Mouse (Mus musculus) macrophage (primary cell): ENCODE measurements around the gene Eci2. TPM values are rescaled to one million over a fixed set of nuclear protein-coding genes. Genes with fewer than 3 reads are reported as not detected.
"Not testable (repeated sequence)": the region's sequence is repeated elsewhere in the genome, so short reads cannot be mapped to it uniquely, and the experiment has no call there.

Experiments
- H3K27ac ChIP-seq: fragments of 350-480 bp; formaldehyde crosslinking; 2 replicates; pipeline ENCODE4 v1.9.0; 2021
- H3K36me3 ChIP-seq: fragments of 350-480 bp; formaldehyde crosslinking; 2 replicates; pipeline ENCODE4 v1.9.0; 2021; ENCODE audit errors: inconsistent target
- H3K4me3 ChIP-seq: fragments of 350-480 bp; formaldehyde crosslinking; 2 replicates; pipeline ENCODE4 v1.9.0; 2021; ENCODE audit errors: inconsistent target
- H3K79me2 ChIP-seq: fragments of 350-480 bp; formaldehyde crosslinking; 2 replicates; pipeline ENCODE4 v1.9.0; 2021; ENCODE audit errors: inconsistent target
- WGBS: methylation state at CpG from one replicate; pipeline ENCODE4 v1.1.7; 2026; ENCODE audit warnings: inconsistent platforms; ENCODE audit not compliant: missing documents; 5-methylcytosine and 5-hydroxymethylcytosine counted together
- polyA plus RNA-seq: library from polyadenylated mRNA; stranded (reverse); fragments of 250-400 nt; gene quantifications from 3 replicates; pipeline ENCODE4 v1.2.4, GENCODE M21; 2018; ENCODE audit warnings: inconsistent platforms

The Eci2 gene
- polyA plus RNA-seq, 1 experiment from 2014 or later = 60.7 TPM

- 50% methylated on average over 1 of the region's 1 CpGs for WGBS
- Histone ChIP-seq H3K36me3 (peaks cover 13% of the 10 kb centered on the region; the same call in 1 of the 2 replicates), H3K79me2 (no peaks in the 10 kb centered on the region), H3K27ac (no peak overlapping the region), H3K4me3 (no peak overlapping the region)
Measured at GRCm38 (mm10) chr13:34973149-34973548, 53.7 kb downstream of the Eci2 start.

- H3K36me3 ChIP-seq, H3K27ac ChIP-seq, H3K79me2 ChIP-seq, H3K4me3 ChIP-seq: not testable (repeated sequence)
Measured at GRCm38 (mm10) chr13:34972456-34972855, 54.4 kb downstream of the Eci2 start.

GRCm38 (mm10) chr13:34965647-34966046 lies 61.2 kb downstream of the Eci2 start:
- not testable (repeated sequence) for H3K4me3 ChIP-seq, H3K27ac ChIP-seq, H3K79me2 ChIP-seq, H3K36me3 ChIP-seq
- WGBS = 89% methylated on average over 7 of the region's 9 CpGs

- H3K36me3 ChIP-seq = no peaks in the 10 kb centered on the region
- 3% methylated on average over 5 of the region's 5 CpGs for WGBS
- no peak overlapping the region for H3K4me3 ChIP-seq
- H3K27ac ChIP-seq = no peak overlapping the region
- no peaks in the 10 kb centered on the region for H3K79me2 ChIP-seq
Measured at GRCm38 (mm10) chr13:34964866-34965265, 62.0 kb downstream of the Eci2 start.

GRCm38 (mm10) chr13:34964419-34964818 lies 62.5 kb downstream of the Eci2 start:
- 10% methylated on average over 14 of the region's 14 CpGs for WGBS
- Histone ChIP-seq H3K27ac (no peak overlapping the region), H3K4me3 (no peak overlapping the region), H3K36me3 (no peaks in the 10 kb centered on the region), H3K79me2 (no peaks in the 10 kb centered on the region)

- 12% methylated on average over 30 of the region's 32 CpGs for WGBS
- Histone ChIP-seq H3K79me2 (no peaks in the 10 kb centered on the region), H3K27ac (no peak within 1 kb of the TSS), H3K36me3 (no peaks in the 10 kb centered on the region), H3K4me3 (peak within 1 kb of the TSS; percentile 4; the same call in 1 of the 2 replicates)
Measured at GRCm38 (mm10) chr13:34963511-34964397, 63.1 kb downstream of the Eci2 start, which contains the start of gene Eci3. Gene Eci3 (minus strand): TSS chr13:34963810.

GRCm38 (mm10) chr13:34960996-34961770 lies 65.7 kb downstream of the Eci2 start:
- Histone ChIP-seq H3K36me3 (no peaks in the 10 kb centered on the region), H3K27ac (no peak overlapping the region), H3K79me2 (no peaks in the 10 kb centered on the region), H3K4me3 (no peak overlapping the region)
- 95% methylated on average over 4 of the region's 4 CpGs for WGBS

- not testable (repeated sequence) for H3K36me3 ChIP-seq, H3K27ac ChIP-seq, H3K79me2 ChIP-seq, H3K4me3 ChIP-seq
- WGBS = 93% methylated on average over 3 of the region's 3 CpGs
Measured at GRCm38 (mm10) chr13:34958158-34958557, 68.7 kb downstream of the Eci2 start.

GRCm38 (mm10) chr13:34956901-34957300 lies 70.0 kb downstream of the Eci2 start:
- no peaks in the 10 kb centered on the region for H3K79me2 ChIP-seq
- H3K27ac ChIP-seq = no peak overlapping the region
- H3K4me3 ChIP-seq = no peak overlapping the region
- 100% methylated on average over 4 of the region's 4 CpGs for WGBS
- no peaks in the 10 kb centered on the region for H3K36me3 ChIP-seq

GRCm38 (mm10) chr13:34951437-34951836 lies 75.5 kb downstream of the Eci2 start:
- not testable (repeated sequence) for H3K27ac ChIP-seq, H3K79me2 ChIP-seq, H3K4me3 ChIP-seq, H3K36me3 ChIP-seq
- WGBS = 39% methylated on average over 2 of the region's 2 CpGs

- no peak overlapping the region for H3K4me3 ChIP-seq
- H3K36me3 ChIP-seq = no peaks in the 10 kb centered on the region
- no peaks in the 10 kb centered on the region for H3K79me2 ChIP-seq
- H3K27ac ChIP-seq = no peak overlapping the region
Measured at GRCm38 (mm10) chr13:34942370-34942769, 84.5 kb downstream of the Eci2 start.

- Histone ChIP-seq H3K79me2 (no peaks in the 10 kb centered on the region), H3K36me3 (no peaks in the 10 kb centered on the region), H3K27ac (no peak overlapping the region), H3K4me3 (no peak overlapping the region)
- 92% methylated on average over 10 of the region's 10 CpGs for WGBS
Measured at GRCm38 (mm10) chr13:34934931-34935644, 91.8 kb downstream of the Eci2 start.
